Mouse (Mus musculus) limb, embryonic 12.5 days (tissue): ENCODE results near the gene Cnfn. TPM values are rescaled to one million over a fixed set of nuclear protein-coding genes. Genes with fewer than 3 reads are reported as not detected.
A peak's percentile ranks its signal among the peaks of the same experiment; 100 is the strongest.
"Not testable (repeated sequence)": the region's sequence is repeated elsewhere in the genome, so short reads cannot be mapped to it uniquely, and the experiment has no call there.

Experiments used
- ATAC-seq: fragments of 200-750 bp; cut with Nextera tagmentation; 2 replicates; pipeline ENCODE4 v1.8.0; 2017; ENCODE audit warnings: low read depth, moderate TSS enrichment; ENCODE audit not compliant: insufficient number of reproducible peaks, insufficient read depth, low FRiP score, low TSS enrichment
- H3K27ac ChIP-seq: fragments of 300-500 bp; sonication (generic); 2 replicates; pipeline ENCODE4 v1.5.1; 2016; ENCODE audit warnings: mild to moderate bottlenecking, moderate library complexity
- H3K27me3 ChIP-seq: fragments of 300-500 bp; sonication (generic); 2 replicates; pipeline ENCODE4 v1.6.1; 2016; ENCODE audit warnings: mild to moderate bottlenecking, moderate library complexity
- H3K36me3 ChIP-seq: fragments of 300-500 bp; sonication (generic); 2 replicates; pipeline ENCODE4 v1.6.1; 2016; ENCODE audit warnings: mild to moderate bottlenecking, moderate library complexity
- H3K4me1 ChIP-seq: fragments of 300-500 bp; sonication (generic); replicated peaks from 2 replicates; pipeline ENCODE4 v1.6.1; 2016
- H3K4me2 ChIP-seq: fragments of 300-500 bp; sonication (generic); 2 replicates; pipeline ENCODE4 v1.6.1; 2016; ENCODE audit warnings: mild to moderate bottlenecking, moderate library complexity
- H3K4me3 ChIP-seq: fragments of 300-500 bp; sonication (generic); replicated peaks from 2 replicates; pipeline ENCODE4 v1.5.1; 2016; ENCODE audit warnings: mild to moderate bottlenecking
- H3K9ac ChIP-seq: fragments of 300-500 bp; sonication (generic); replicated peaks from 2 replicates; pipeline ENCODE4 v1.6.1; 2016; ENCODE audit warnings: mild to moderate bottlenecking, moderate library complexity
- H3K9me3 ChIP-seq: fragments of 300-500 bp; sonication (generic); 2 replicates; pipeline ENCODE4 v1.6.1; 2016; ENCODE audit warnings: mild to moderate bottlenecking, moderate library complexity
- WGBS: fragments of 180-500 bp; shearing (Covaris S2); methylation state at CpG from one replicate; pipeline ENCODE4 v1.1.7; 2016; 5-methylcytosine and 5-hydroxymethylcytosine counted together
- polyA plus RNA-seq: library from polyadenylated mRNA; unstranded; fragments of >200 nt; fragmentation: Nextera tagmentation; extraction: Ambion mirVana; gene quantifications from 2 replicates; pipeline ENCODE4 v1.2.1, GENCODE M21; 2016

The Cnfn gene
- not detected in 2 replicates for polyA plus RNA-seq

GRCm38 (mm10) chr7:25369058-25369749 is at the start of gene Cnfn:
TSS of gene Cnfn (minus strand) at chr7:25369724.
- Histone ChIP-seq H3K4me3 (no peak within 1 kb of the TSS), H3K4me1 (peaks cover 26% of the 10 kb centered on the region), H3K9ac (no peak within 1 kb of the TSS), H3K9me3 (no peaks in the 10 kb centered on the region), H3K27me3 (peaks cover 60% of the 10 kb centered on the region), H3K27ac (no peak within 1 kb of the TSS), H3K4me2 (no peak within 1 kb of the TSS), H3K36me3 (peaks cover 9% of the 10 kb centered on the region)
- WGBS = 48% methylated on average over 12 of the region's 12 CpGs
- no peak for ATAC-seq

GRCm38 (mm10) chr7:25417597-25417996 is 48.1 kb upstream of the Cnfn start:
- no peaks in the 10 kb centered on the region for H3K9me3 ChIP-seq
- H3K27ac ChIP-seq = no peak overlapping the region
- H3K4me1 ChIP-seq = no peaks in the 10 kb centered on the region
- H3K36me3 ChIP-seq = no peaks in the 10 kb centered on the region
- ATAC-seq = no peak
- no peak overlapping the region for H3K9ac ChIP-seq
- H3K4me3 ChIP-seq = no peak overlapping the region
- peaks cover 5% of the 10 kb centered on the region for H3K27me3 ChIP-seq
- 82% methylated on average over 1 of the region's 1 CpGs for WGBS
- no peak overlapping the region for H3K4me2 ChIP-seq

- Histone ChIP-seq H3K27ac (no peak within 1 kb of the TSS), H3K4me1 (no peaks in the 10 kb centered on the region), H3K4me2 (no peak within 1 kb of the TSS), H3K4me3 (no peak within 1 kb of the TSS), H3K9ac (no peak within 1 kb of the TSS), H3K36me3 (no peaks in the 10 kb centered on the region), H3K9me3 (no peaks in the 10 kb centered on the region), H3K27me3 (no peaks in the 10 kb centered on the region)
- no peak for ATAC-seq
- 65% methylated on average over 7 of the region's 7 CpGs for WGBS
Measured at GRCm38 (mm10) chr7:25412833-25413441, 43.4 kb upstream of the Cnfn start, which contains the start of gene Cxcl17. TSS of gene Cxcl17 (minus strand) at chr7:25412886.

GRCm38 (mm10) chr7:25411861-25412260 is 42.3 kb upstream of the Cnfn start:
- WGBS = 80% methylated on average over 3 of the region's 3 CpGs
- no peak for ATAC-seq

DNA sequence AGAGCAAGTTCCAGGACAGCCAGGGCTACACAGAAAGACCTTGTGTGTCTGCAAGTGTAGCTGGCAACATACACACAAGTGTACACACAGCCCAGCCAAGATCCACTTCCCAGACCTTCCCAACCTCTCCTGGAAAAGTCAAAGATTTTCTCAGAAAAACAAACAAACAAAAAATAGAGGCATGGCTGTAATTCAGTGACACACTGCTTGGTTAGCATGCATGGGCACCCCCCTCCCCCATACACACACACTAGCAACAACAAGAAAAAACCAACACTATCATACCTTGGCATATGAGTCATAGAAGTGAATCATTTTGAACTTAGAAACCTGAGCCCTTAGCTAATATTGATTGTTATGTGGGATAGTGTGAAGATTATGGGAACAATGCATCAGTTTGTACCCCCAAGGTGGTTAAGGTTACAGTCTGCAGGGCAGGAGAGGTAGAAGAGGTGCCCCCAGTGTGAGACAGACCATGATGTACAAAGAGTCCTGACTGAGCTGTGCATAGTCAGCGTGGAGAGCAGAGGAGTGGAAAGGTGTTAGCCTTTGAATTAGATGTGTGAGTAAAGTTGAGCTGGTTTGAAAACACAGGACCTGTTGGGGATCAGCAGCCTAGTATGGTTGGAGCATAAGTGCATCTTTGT is 41.6 kb upstream of the Cnfn start:
- Histone ChIP-seq H3K27ac (no peak overlapping the region), H3K9me3 (no peaks in the 10 kb centered on the region), H3K9ac (no peak overlapping the region), H3K36me3 (no peaks in the 10 kb centered on the region), H3K27me3 (no peaks in the 10 kb centered on the region), H3K4me1 (no peaks in the 10 kb centered on the region), H3K4me2 (no peak overlapping the region), H3K4me3 (no peak overlapping the region)
- no peak for ATAC-seq
- WGBS = 86% methylated on average over 1 of the region's 1 CpGs

More at GRCm38 (mm10) chr7:25411861-25412260, 42.3 kb upstream of the Cnfn start:
- Histone ChIP-seq H3K4me1 (no peaks in the 10 kb centered on the region), H3K4me3 (no peak overlapping the region), H3K36me3 (no peaks in the 10 kb centered on the region), H3K4me2 (no peak overlapping the region), H3K9ac (no peak overlapping the region), H3K27me3 (no peaks in the 10 kb centered on the region), H3K9me3 (no peaks in the 10 kb centered on the region), H3K27ac (no peak overlapping the region)

DNA sequence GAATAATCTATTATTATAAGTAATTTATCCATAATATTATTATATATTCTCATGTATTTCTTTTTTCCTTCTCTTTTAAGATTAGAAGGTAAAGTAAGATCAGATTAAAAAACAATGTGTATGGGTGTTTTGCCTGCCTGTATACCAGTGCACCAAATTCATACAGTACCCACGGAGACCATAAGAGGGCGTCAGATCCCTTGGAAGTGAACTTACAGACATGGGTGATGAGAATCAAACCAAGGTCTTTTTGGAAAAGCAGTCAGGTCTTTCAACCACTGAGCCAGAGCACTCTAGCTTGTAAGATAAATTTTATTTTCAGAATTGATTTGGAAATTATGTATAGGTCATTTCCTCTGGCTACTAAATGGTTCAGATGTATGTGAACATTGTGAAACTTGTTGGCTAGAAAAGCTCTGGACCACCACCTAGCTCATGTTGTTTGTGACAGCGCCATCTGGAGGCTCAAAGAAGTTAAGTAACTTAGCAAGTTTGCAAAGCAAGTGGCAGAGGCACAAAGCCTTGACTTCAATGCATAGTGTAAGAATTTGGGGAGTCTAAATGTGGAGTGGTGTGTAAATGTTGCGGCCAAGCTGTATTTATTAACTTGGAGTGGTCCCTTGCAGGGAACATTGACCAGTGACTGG is 39.7 kb upstream of the Cnfn start:
- no peak overlapping the region for H3K4me3 ChIP-seq
- no peaks in the 10 kb centered on the region for H3K36me3 ChIP-seq
- H3K27ac ChIP-seq = no peak overlapping the region
- 50% methylated on average over 4 of the region's 4 CpGs for whole genome bisulfite sequencing
- no peak for ATAC-seq
- H3K27me3 ChIP-seq = no peaks in the 10 kb centered on the region
- H3K4me2 ChIP-seq = no peak overlapping the region
- no peaks in the 10 kb centered on the region for H3K4me1 ChIP-seq
- H3K9ac ChIP-seq = no peak overlapping the region
- no peaks in the 10 kb centered on the region for H3K9me3 ChIP-seq

DNA sequence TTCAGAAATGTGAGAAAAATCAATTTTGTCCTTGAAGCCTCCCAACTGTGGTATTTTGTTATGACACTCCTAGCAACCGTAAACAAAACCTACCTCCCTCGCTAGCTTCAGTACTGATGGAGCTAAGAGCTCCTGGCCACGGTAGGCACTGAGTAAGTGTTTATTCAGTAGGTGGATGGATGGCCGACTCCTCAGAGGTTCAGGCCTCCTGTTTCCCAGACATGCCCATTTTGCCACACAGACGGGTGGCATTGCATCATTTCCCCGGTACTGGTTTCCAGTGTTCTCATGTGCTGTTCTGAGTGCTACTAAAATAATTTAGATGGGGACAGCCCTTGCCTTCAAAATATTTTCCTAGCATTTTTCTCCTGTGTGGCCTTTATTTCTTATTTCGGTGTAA is 36.9 kb upstream of the Cnfn start:
- no peaks in the 10 kb centered on the region for H3K27me3 ChIP-seq
- no peak overlapping the region for H3K4me2 ChIP-seq
- no peaks in the 10 kb centered on the region for H3K36me3 ChIP-seq
- no peaks in the 10 kb centered on the region for H3K9me3 ChIP-seq
- no peak overlapping the region for H3K4me3 ChIP-seq
- no peak overlapping the region for H3K27ac ChIP-seq
- WGBS = 85% methylated on average over 7 of the region's 7 CpGs
- ATAC-seq = no peak
- H3K9ac ChIP-seq = no peak overlapping the region
- H3K4me1 ChIP-seq = peaks cover 16% of the 10 kb centered on the region

- H3K9me3 ChIP-seq = no peaks in the 10 kb centered on the region
- H3K4me3 ChIP-seq = no peak overlapping the region
- H3K9ac ChIP-seq = no peak overlapping the region
- H3K27ac ChIP-seq = peak overlapping the region; percentile 77; the same call in 1 of the 2 replicates
- no peak for ATAC-seq
- no peaks in the 10 kb centered on the region for H3K36me3 ChIP-seq
- H3K4me1 ChIP-seq = peaks cover 24% of the 10 kb centered on the region
- no peak overlapping the region for H3K4me2 ChIP-seq
- 0% methylated on average over 2 of the region's 2 CpGs for WGBS
- H3K27me3 ChIP-seq = no peaks in the 10 kb centered on the region
Measured at GRCm38 (mm10) chr7:25402671-25403101, 33.2 kb upstream of the Cnfn start.

DNA sequence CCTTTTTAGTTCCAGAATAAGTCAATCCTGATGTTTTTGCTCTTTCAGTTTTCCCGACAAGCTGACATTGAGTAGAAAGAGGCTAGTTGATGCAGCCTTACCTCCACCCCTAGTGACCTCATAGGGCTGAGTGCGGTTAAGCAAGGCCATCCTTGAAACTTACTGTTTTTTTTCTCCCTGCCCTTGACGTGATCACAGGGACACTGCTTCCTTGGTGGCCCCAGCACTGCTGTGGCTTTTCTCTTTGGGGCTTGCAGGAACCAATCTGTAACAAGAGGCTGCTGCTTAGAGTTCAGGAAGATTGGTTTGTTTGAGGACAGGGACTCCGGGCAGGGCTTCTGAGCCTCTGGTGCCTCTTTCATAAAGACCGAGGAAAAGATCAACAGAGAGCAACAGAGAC is 32.5 kb upstream of the Cnfn start:
- H3K27ac ChIP-seq = peak overlapping the region; percentile 77
- 15% methylated on average over 5 of the region's 5 CpGs for WGBS

GRCm38 (mm10) chr7:25401551-25401950 is 32.0 kb upstream of the Cnfn start:
- 14% methylated on average over 2 of the region's 2 CpGs for WGBS
- H3K4me2 ChIP-seq = no peak overlapping the region; the same call in 1 of the 2 replicates

More for the DNA sequence above, 32.5 kb upstream of the Cnfn start:
- Histone ChIP-seq H3K4me2 (peak overlapping the region; percentile 15; the same call in 1 of the 2 replicates), H3K4me1 (peaks cover 25% of the 10 kb centered on the region), H3K9ac (no peak overlapping the region), H3K9me3 (no peaks in the 10 kb centered on the region), H3K4me3 (no peak overlapping the region), H3K36me3 (no peaks in the 10 kb centered on the region), H3K27me3 (no peaks in the 10 kb centered on the region)
- ATAC-seq = no peak

DNA sequence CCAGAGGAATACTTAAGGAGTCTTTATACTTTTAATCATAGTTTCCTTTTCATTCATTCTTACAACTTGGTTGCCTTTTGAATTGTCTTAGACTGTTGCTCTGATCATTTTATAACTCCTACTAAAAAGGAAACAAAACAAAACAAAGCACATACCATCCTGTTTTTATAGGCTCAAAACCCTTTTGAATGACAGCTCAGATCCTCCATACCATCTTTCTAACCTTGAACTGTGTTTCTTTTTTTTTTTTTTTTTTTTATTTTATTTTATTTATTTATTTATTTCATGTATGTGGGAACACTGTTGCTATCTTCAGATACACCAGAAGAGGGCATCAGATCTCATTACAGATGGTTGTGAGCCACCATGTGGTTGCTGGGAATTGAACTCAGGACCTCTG is 29.5 kb upstream of the Cnfn start:
- H3K4me3 ChIP-seq, H3K27me3 ChIP-seq, H3K4me2 ChIP-seq, H3K27ac ChIP-seq, H3K36me3 ChIP-seq, ATAC-seq, H3K9ac ChIP-seq, H3K9me3 ChIP-seq: not testable (repeated sequence)
- H3K4me1 ChIP-seq = peaks cover 40% of the 10 kb centered on the region

More at GRCm38 (mm10) chr7:25401551-25401950, 32.0 kb upstream of the Cnfn start:
- Histone ChIP-seq H3K27ac (peak overlapping the region; percentile 77), H3K27me3 (no peaks in the 10 kb centered on the region), H3K4me3 (no peak overlapping the region), H3K9me3 (no peaks in the 10 kb centered on the region), H3K9ac (no peak overlapping the region), H3K4me1 (peaks cover 27% of the 10 kb centered on the region), H3K36me3 (no peaks in the 10 kb centered on the region)
- no peak for ATAC-seq
